Mouse (Mus musculus) spleen, postnatal 36 days (tissue): Measurements from ENCODE around the gene Hoxc6.
A peak's percentile ranks its signal among the peaks of the same experiment; 100 is the strongest.

ENCODE experiments used
- DNase-seq, 2 experiments: peaks; one replicate each; pipeline ENCODE4 v3.0.0; 2022; ENCODE audit warnings: low spot score in 2 of 2, mixed read lengths in 1 of 2

The Hoxc6 gene

DNA sequence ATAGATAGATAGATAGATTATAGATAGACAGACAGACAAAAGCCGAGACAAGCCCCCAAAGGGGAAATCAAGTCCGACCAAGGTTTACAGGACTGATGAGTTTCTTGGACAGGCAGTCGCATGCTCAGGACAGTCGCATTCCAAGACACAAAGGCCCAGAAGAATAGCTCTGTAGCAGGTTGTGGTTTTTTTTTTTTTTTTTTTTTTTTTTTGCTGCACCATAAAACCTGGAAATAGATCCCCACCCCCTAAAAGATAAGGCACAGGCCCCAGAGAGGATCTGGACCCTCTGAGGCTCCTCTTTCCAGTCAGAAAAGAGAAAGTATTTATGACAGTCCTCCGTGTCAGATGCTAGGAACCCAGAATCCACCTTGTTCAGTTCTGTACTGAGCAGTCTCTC is 10.0 kb upstream of the Hoxc6 start:
- DNase-seq: no peak

- no peak for DNase-seq
These were observed 7.3 kb upstream of the Hoxc6 start, which contains the start of gene Hoxc8 for GRCm38 (mm10) chr15:102990461-102991397. Gene Hoxc8, plus strand, starts transcription at chr15:102990607.

DNA sequence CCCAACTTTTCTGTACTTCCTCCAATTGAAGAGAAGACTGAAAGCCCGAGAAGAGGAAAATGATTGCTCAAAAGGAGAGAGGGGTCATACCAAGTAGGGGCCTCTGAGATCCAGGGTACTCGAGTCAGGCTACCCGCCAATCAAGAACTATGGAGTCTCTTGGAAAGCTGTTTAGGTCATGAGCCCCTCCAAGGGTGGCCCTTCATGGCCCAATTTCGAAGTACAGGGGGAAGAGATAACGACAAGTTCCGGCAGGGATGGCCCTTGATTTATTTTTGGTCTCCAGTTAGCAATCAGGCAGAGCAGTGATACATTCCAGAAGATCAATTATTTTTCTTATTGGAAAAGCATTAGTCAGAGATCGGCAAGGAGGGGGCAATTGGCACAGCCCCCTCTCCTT is 6.3 kb upstream of the Hoxc6 start:
- DNase-seq: no peak

- no peak for DNase-seq
These were observed 5.9 kb upstream of the Hoxc6 start for GRCm38 (mm10) chr15:102992206-102992605.

DNA sequence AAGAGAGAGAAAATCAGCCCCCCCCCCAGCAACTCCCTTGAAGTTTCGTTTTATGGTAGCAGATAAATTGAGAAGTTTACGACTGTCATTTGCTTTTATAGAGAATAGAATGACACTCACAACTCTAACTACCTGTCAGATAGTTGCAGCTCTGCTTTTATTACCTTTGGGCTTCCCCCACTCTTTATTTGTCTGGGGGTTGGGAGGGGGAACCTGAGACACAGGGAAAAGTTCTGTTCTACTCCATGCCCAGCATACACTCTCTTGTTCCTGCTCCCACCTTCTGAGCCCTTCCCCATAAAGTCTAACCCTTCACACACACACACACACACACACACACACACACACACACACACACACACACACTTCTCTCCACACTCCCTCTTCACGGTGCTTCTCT is 5.2 kb upstream of the Hoxc6 start:
- no peak for DNase-seq

- DNase-seq: no peak
These were observed 1.5 kb upstream of the Hoxc6 start for GRCm38 (mm10) chr15:102996548-102996947.

- DNase-seq: no peak
These were observed 626 bp upstream of the Hoxc6 start for GRCm38 (mm10) chr15:102997431-102997830.

DNA sequence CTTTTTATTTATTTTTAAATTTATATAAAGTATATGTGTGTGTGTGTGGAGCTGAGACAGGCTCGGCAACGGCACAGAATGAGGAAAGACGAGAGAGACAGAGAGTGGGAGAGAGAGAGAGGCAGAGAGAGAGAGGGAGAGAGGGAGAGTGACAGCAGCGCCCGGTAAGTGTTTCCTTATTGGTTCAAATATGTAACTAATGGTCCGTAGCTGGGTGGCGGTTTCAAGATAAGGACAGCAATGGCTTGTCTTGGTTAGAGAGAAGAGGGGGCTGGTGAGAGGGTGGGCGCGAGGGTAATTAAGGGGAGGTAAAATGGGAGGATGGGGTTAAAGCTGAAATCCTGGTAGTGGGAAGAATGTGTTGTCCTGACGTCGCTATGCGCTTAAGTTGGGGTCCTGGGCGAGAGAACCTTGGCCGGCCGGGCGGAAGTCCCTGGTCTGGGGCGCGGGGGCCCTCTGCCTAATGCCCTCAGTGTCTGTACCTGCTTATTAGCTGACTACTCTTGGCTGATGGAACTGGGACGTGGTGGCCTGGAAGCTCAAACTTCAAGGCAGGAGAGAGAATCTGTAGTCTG is 638 bp downstream of the Hoxc6 start:
- DNase-seq: no peak

- DNase-seq: peak; percentile 41 to 43
These were observed 1.2 kb downstream of the Hoxc6 start for GRCm38 (mm10) chr15:102999183-102999831.

DNA sequence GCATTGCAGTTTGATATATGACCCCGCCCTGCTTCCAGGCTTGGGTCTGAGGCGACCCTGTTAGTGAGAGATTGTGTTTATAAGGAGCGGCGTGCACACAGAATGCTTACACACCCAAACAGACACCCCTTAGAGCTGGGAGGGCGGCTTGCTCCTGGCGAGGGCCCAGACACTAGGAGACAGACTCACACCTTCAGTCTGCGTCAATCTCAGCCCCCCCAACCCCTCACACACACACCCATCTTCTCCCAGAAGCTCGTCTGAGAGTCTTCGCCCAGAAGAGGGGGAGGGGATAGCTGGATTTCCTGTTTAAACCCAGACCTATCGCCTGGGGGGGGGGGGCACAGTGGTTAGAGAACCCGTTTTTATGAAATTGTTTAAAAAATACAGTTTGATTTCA is 1.9 kb downstream of the Hoxc6 start:
- no peak for DNase-seq

DNA sequence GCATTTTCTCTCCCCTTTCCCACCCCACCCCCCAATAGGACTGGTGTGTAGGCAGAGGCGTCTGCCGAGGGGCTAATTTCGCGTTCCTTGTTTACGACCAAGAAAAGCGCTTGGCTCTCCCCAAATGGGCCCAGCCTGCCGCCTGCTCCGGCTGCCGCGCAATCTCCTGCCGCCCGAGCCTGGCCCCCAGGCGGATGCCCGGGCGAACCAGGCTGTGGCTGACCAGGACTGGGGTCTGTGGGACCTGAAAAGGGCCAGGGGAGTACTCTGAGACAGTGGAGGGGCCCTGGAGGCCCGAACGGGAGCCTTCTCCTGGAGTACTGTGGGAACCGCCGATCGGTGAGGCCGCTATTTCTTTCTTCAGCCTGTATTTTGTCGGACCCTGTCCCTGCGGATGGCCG is 2.4 kb downstream of the Hoxc6 start:
- no peak for DNase-seq

GRCm38 (mm10) chr15:103001370-103001769 is 3.3 kb downstream of the Hoxc6 start:
- DNase-seq: no peak

DNA sequence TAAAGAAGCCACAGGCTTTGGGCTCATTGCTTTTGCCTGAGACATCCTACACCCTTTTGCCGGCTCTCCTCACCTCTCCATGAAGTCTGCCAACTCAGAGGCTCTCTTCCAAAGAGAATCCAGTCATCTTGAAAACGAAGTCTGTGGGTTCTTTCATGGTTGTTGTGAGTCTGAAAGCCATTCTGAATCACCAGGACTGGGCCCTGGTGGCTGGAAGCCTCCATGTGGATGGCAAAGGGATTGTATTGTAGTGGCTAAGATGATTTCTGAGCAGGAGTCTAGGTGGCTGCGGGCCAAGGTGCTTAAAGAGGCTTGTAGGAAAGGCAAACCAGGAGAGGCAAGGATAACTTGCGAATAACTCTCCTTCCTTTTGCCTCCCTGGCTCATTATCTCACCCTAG is 4.1 kb downstream of the Hoxc6 start:
- no peak for DNase-seq

DNA sequence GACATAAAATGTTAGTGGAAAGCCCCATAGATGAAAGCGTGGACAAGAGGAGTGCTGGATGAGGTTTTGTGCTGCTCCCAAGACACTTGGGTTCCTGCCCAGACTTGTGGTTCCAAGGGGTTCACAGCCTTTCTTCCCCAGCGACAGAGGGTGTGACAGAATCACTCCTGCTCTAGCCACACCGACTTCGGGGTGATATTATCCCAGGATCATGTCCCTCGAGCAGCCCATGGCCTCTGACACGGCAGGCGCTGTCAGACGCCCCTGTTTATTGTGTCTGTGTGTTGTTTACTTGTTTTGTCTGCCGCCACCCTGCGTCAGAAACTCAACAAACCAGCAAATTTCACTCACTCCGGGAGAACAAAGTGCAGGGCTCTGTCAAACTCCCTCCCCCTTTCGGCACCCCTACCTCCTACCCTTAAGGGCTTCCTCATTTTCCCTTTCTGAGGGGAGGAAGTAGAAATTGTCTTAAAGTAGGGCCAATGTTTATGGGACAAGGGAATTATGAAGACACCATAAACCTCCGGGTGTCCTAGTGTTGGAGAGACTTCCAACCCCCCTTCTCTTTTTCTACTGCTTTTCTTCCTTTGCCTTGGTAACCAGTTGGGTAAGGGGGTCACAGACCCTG is 4.9 kb downstream of the Hoxc6 start:
- no peak for DNase-seq

- DNase-seq: no peak
These were observed 7.3 kb downstream of the Hoxc6 start for GRCm38 (mm10) chr15:103005308-103005707.

- DNase-seq: no peak
These were observed 7.7 kb downstream of the Hoxc6 start for GRCm38 (mm10) chr15:103005797-103006196.

DNA sequence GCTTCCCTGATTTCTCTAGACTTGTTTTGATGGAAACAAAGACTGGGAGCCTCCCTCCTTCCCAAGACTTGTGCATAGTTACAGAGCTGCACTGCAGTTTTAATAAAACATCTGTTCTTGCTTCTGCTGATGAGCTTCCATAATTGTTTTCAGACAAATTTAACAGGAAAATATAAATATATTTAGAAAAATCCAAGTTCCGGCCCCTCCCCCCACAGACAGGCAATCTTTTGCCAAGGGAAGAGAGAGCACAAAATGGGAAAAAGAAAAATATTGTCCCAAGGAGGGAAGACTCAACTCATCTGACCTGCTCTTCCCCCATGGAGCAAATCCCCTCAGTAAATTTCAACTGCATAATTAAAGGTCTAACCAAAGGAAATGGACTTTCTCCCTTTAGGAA is 8.3 kb downstream of the Hoxc6 start:
- no peak for DNase-seq

GRCm38 (mm10) chr15:103009265-103010111 is 11.4 kb downstream of the Hoxc6 start:
- no peak for DNase-seq

- DNase-seq: no peak
These were observed 12.2 kb downstream of the Hoxc6 start for GRCm38 (mm10) chr15:103010112-103010846.

DNA sequence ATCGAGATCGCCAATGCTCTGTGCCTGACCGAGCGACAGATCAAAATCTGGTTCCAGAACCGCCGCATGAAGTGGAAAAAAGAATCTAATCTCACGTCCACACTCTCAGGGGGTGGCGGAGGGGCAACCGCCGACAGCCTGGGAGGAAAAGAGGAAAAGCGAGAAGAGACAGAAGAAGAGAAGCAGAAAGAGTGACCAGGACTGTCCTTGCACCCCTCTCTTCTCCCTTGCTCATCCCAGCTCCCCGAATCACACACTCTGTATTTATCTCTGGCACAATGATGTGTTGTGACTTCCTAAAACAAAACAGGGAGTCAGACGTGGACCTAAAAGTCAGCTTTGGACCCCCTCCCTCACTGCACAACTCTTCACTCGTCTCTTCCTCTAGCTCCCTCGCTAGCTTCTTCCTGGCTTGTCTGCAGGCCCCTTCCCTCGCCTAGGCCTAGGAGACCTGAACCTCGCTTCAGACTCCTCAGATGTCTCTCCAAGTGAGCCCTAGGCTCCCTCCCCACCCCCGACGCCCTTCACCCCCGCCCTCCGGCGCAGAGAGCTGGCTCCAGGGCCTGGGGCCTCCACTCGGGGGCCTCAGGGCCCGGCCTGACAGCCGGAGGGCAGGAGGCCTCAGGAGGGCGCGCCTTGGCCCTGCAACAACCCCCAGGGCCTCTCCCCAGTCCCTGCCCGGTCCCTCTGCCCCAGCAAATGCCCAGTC is 12.9 kb downstream of the Hoxc6 start:
- no peak for DNase-seq
